Mouse (Mus musculus): ENCODE results near the gene Zmynd19.
"Not testable (repeated sequence)": the region's sequence is repeated elsewhere in the genome, so short reads cannot be mapped to it uniquely, and the experiment has no call there.

Gene Zmynd19

DNA sequence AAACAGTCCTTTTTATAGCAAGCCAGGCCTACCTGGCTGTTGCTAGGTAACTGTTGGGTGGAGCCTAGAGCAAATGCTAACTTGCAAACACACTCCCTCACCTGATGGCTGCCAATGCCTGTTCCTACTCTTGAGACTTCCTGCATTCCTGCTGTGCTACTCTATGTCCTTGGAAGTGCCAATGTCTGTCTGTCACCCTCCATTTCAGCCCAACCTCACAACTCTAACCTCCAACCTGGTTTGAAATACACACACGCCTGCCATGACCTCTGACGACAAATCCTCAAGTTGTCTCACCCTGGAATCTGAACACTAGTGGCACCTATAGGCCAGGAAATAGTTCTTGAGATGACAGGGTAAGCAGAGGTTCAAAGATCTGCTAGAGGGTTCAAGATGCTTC lies 20.5 kb upstream of the Zmynd19 start:
- TF ChIP-seq CTCF (conservative IDR thresholded peaks at IDR 0.05; ENCODE audit: low read length) (no peak), POU5F1 (IDR thresholded peaks at IDR 0.05; ENCODE audit: borderline replicate concordance, low read length) (no peak), NANOG (IDR thresholded peaks at IDR 0.05; ENCODE audit: borderline replicate concordance, low read length) (no peak)
- H3K36me3 ChIP-seq (ENCODE audit: insufficient read depth, low read length): peaks cover 16% of the 10 kb centered on the region
- peaks cover 11% of the 10 kb centered on the region for H3K27me3 ChIP-seq (ENCODE audit: insufficient read depth, low read length)
- no peaks in the 10 kb centered on the region for H3K9me3 ChIP-seq (ENCODE audit: low read length)
- H3K4me3 ChIP-seq (replicated peaks; ENCODE audit: low read length): no peak overlapping the region
- peaks cover 39% of the 10 kb centered on the region for H3K4me1 ChIP-seq (replicated peaks; ENCODE audit: low read depth, low read length)

- no peak overlapping the region for H3K4me3 ChIP-seq (replicated peaks; ENCODE audit: low read length)
- H3K9me3 ChIP-seq (ENCODE audit: low read length): no peaks in the 10 kb centered on the region
- peaks cover 15% of the 10 kb centered on the region for H3K27me3 ChIP-seq (ENCODE audit: insufficient read depth, low read length)
- TF ChIP-seq CTCF (conservative IDR thresholded peaks at IDR 0.05; ENCODE audit: low read length): no peak
- no peak for TF ChIP-seq POU5F1 (IDR thresholded peaks at IDR 0.05; ENCODE audit: borderline replicate concordance, low read length)
- no peak for TF ChIP-seq NANOG (IDR thresholded peaks at IDR 0.05; ENCODE audit: borderline replicate concordance, low read length)
- H3K36me3 ChIP-seq (ENCODE audit: insufficient read depth, low read length): peaks cover 16% of the 10 kb centered on the region
- peaks cover 43% of the 10 kb centered on the region for H3K4me1 ChIP-seq (replicated peaks; ENCODE audit: low read depth, low read length)
Observed at GRCm38 (mm10) chr2:24929593-24929992, 20.0 kb upstream of the Zmynd19 start.

GRCm38 (mm10) chr2:24934441-24934963 lies 15.1 kb upstream of the Zmynd19 start:
- Histone ChIP-seq H3K4me3 (replicated peaks; ENCODE audit: low read length) (peak overlapping the region; percentile 92), H3K9me3 (ENCODE audit: low read length) (no peaks in the 10 kb centered on the region), H3K4me1 (replicated peaks; ENCODE audit: low read depth, low read length) (peaks cover 26% of the 10 kb centered on the region), H3K27me3 (ENCODE audit: insufficient read depth, low read length) (peaks cover 33% of the 10 kb centered on the region), H3K36me3 (ENCODE audit: insufficient read depth, low read length) (no peaks in the 10 kb centered on the region)
- TF ChIP-seq CTCF (conservative IDR thresholded peaks at IDR 0.05; ENCODE audit: low read length) (no peak), NANOG (IDR thresholded peaks at IDR 0.05; ENCODE audit: borderline replicate concordance, low read length) (no peak), POU5F1 (IDR thresholded peaks at IDR 0.05; ENCODE audit: borderline replicate concordance, low read length) (no peak)

DNA sequence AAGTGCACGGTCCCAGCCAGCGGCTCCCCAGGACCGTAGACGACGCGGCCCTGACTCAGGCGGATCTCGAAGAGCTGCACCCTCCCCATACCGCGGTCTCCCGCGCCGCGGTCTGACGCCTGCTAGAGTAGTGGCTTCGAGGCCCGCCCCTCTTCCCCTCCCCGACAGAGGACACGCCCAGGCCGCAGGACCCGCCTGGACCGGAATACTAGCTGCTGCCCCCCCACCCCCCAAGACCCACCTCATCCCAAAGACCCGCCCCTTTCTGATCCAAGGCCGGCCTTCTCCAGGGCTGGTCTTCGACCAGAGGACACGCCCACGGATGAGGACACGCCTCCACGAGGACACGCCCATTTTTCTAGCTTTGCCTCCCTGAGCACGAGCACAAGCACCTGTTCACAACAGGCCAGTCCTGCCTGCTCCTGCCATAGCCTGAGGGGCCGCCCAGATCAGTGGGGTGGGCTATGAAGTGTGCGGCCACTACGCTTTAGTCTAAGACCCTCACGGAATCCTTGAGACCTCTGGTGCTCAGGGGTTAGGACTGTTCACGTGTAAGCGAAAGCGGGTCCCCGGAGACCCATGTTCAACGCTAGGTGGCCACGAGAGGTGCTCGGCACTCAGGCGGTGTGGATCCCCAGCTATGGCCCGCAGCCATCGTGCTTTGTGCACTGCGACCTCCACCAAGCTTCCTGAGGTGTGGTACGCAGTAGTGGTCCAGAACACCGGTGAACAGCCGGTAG lies 14.4 kb upstream of the Zmynd19 start, which contains the start of gene Arrdc1:
TSS of gene Arrdc1 (minus strand) at position 196 of the 740 bp plus-strand sequence.
- Histone ChIP-seq H3K4me1 (replicated peaks; ENCODE audit: low read depth, low read length) (peaks cover 19% of the 10 kb centered on the region), H3K4me3 (replicated peaks; ENCODE audit: low read length) (peak within 1 kb of the TSS; percentile 92), H3K27me3 (ENCODE audit: insufficient read depth, low read length) (peaks cover 38% of the 10 kb centered on the region), H3K36me3 (ENCODE audit: insufficient read depth, low read length) (no peaks in the 10 kb centered on the region), H3K9me3 (ENCODE audit: low read length) (no peaks in the 10 kb centered on the region)
- TF ChIP-seq POU5F1 (IDR thresholded peaks at IDR 0.05; ENCODE audit: borderline replicate concordance, low read length) (no peak), CTCF (conservative IDR thresholded peaks at IDR 0.05; ENCODE audit: low read length) (peak; percentile 36)

DNA sequence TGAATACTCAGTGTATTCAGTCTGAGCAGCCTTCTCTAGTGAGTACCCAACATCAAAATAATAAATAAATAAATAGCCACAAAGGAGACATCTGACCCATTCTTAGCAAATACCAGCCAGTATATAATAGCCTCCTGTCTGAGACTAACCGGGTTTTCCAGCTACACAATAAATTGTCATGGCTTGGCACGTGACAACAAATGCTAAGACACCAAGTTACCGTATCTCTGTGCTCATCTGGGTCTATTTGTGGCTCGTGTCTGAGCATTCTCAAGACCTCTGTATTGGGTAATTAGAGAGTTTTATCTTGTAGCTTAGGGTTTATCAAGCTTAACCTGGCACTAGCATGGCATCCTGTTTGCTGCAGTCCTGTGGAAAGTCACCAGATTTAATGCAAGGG lies 7.5 kb upstream of the Zmynd19 start:
- no peak for TF ChIP-seq POU5F1 (IDR thresholded peaks at IDR 0.05; ENCODE audit: borderline replicate concordance, low read length)
- Histone ChIP-seq H3K4me1 (replicated peaks; ENCODE audit: low read depth, low read length) (no peaks in the 10 kb centered on the region), H3K27me3 (ENCODE audit: insufficient read depth, low read length) (peaks cover 23% of the 10 kb centered on the region), H3K36me3 (ENCODE audit: insufficient read depth, low read length) (no peaks in the 10 kb centered on the region), H3K9me3 (ENCODE audit: low read length) (no peaks in the 10 kb centered on the region), H3K4me3 (replicated peaks; ENCODE audit: low read length) (no peak overlapping the region)

GRCm38 (mm10) chr2:24944304-24944703 lies 5.3 kb upstream of the Zmynd19 start:
- not testable (repeated sequence) for H3K4me1 ChIP-seq (replicated peaks; ENCODE audit: low read depth, low read length); H3K36me3 ChIP-seq (ENCODE audit: insufficient read depth, low read length); H3K9me3 ChIP-seq (ENCODE audit: low read length); H3K4me3 ChIP-seq (replicated peaks; ENCODE audit: low read length)
- H3K27me3 ChIP-seq (ENCODE audit: insufficient read depth, low read length): peaks cover 10% of the 10 kb centered on the region; the same call in 1 of the 2 replicates

DNA sequence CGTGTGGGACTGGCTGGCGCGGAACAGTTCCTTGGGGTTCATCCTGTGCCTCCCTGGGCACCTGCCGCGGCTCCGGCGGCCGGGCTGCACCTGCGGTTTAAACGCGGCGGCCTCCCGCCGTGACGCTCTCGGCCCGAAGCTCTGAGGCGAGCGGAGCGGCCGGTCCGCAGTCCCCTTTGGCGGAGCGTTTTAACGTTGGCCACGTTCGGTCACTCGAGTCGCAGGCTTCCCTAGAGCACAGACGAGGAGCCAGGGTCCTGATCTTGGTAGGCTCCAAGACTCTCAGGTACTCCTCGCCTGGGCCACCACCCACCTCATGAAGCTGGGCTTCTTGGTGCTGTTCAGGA lies 570 bp downstream of the Zmynd19 start:
- peaks cover 55% of the 10 kb centered on the region for H3K4me1 ChIP-seq (replicated peaks; ENCODE audit: low read depth, low read length)
- H3K9me3 ChIP-seq (ENCODE audit: low read length): no peaks in the 10 kb centered on the region
- peaks cover 44% of the 10 kb centered on the region for H3K36me3 ChIP-seq (ENCODE audit: insufficient read depth, low read length)
- TF ChIP-seq CTCF (conservative IDR thresholded peaks at IDR 0.05; ENCODE audit: low read length) (no peak), POU5F1 (IDR thresholded peaks at IDR 0.05; ENCODE audit: borderline replicate concordance, low read length) (no peak), NANOG (IDR thresholded peaks at IDR 0.05; ENCODE audit: borderline replicate concordance, low read length) (no peak)
- peak overlapping the region; percentile 97 for H3K4me3 ChIP-seq (replicated peaks; ENCODE audit: low read length)
- H3K27me3 ChIP-seq (ENCODE audit: insufficient read depth, low read length): 0 out of 2 replicates have a peak, but pooled peaks cover 2% of the 10 kb centered on the region

DNA sequence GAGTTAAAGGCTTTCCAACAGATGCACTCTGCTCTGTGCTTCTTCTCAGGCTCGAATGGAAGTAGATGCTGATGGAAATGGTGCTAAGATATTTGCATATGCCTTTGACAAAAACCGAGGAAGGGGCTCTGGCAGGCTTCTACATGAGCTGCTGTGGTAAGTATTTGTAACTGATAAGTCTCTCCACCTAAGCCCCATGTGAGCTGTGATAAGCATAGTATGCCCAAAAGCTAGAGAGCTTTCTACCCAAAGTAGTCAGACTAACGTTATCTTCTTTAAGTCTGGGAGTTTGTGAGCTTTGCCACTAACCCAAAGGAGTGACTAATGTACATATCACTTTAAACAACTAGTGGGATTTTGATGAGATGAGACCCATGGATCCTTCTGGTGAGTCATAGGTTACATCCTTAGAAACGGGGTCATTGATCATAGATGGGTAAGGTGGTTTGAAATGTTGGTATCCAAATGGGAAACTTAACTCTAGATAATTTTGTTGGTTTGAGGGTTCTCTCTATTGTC lies 3.0 kb downstream of the Zmynd19 start:
- H3K36me3 ChIP-seq (ENCODE audit: insufficient read depth, low read length): peaks cover 68% of the 10 kb centered on the region
- H3K27me3 ChIP-seq (ENCODE audit: insufficient read depth, low read length): no peaks in the 10 kb centered on the region
- no peaks in the 10 kb centered on the region for H3K9me3 ChIP-seq (ENCODE audit: low read length)
- H3K4me3 ChIP-seq (replicated peaks; ENCODE audit: low read length): no peak overlapping the region
- TF ChIP-seq NANOG (IDR thresholded peaks at IDR 0.05; ENCODE audit: borderline replicate concordance, low read length) (no peak), POU5F1 (IDR thresholded peaks at IDR 0.05; ENCODE audit: borderline replicate concordance, low read length) (no peak), CTCF (conservative IDR thresholded peaks at IDR 0.05; ENCODE audit: low read length) (no peak)
- peaks cover 67% of the 10 kb centered on the region for H3K4me1 ChIP-seq (replicated peaks; ENCODE audit: low read depth, low read length)

GRCm38 (mm10) chr2:24960910-24961309 lies 11.3 kb downstream of the Zmynd19 start:
- Histone ChIP-seq H3K9me3 (ENCODE audit: low read length) (no peaks in the 10 kb centered on the region), H3K27me3 (ENCODE audit: insufficient read depth, low read length) (no peaks in the 10 kb centered on the region), H3K36me3 (ENCODE audit: insufficient read depth, low read length) (peaks cover 86% of the 10 kb centered on the region), H3K4me3 (replicated peaks; ENCODE audit: low read length) (no peak overlapping the region), H3K4me1 (replicated peaks; ENCODE audit: low read depth, low read length) (peaks cover 26% of the 10 kb centered on the region)
- TF ChIP-seq NANOG (IDR thresholded peaks at IDR 0.05; ENCODE audit: borderline replicate concordance, low read length) (no peak), CTCF (conservative IDR thresholded peaks at IDR 0.05; ENCODE audit: low read length) (peak; percentile 43)
